Mouse (Mus musculus) thymus, adult 2 months (tissue): Measurements from ENCODE around the gene Snx13.

Experiments
- CTCF ChIP-seq: fragments of 200-500 bp; IDR thresholded peaks from 2 replicates; pipeline ENCODE4 v1.5.1; 2012; ENCODE audit warnings: mild to moderate bottlenecking, control low read depth, low read length, moderate library complexity, borderline replicate concordance; ENCODE audit not compliant: control insufficient read depth, poor library complexity, insufficient read depth; ENCODE audit errors: extremely low read depth
- POLR2A ChIP-seq: fragments of 200-500 bp; IDR thresholded peaks from 2 replicates; pipeline ENCODE4 v1.6.1; 2012; ENCODE audit warnings: mild to moderate bottlenecking, low read length, control low read depth, moderate library complexity; ENCODE audit not compliant: control insufficient read depth, poor library complexity, insufficient read depth; ENCODE audit errors: extremely low read depth

- TF ChIP-seq CTCF (no peak), POLR2A (no peak)
Observed at GRCm38 (mm10) chr12:35050964-35051758, 4.2 kb downstream of the Snx13 start.
